Mouse (Mus musculus) midbrain, embryonic 14.5 days (tissue): ENCODE measurements around the gene Scaf1. TPM values are rescaled to one million over a fixed set of nuclear protein-coding genes. Genes with fewer than 3 reads are reported as not detected.

Experiments
- ATAC-seq: fragments of 200-750 bp; cut with Nextera tagmentation; 2 replicates; pipeline ENCODE4 v1.8.0; 2017; ENCODE audit warnings: moderate number of reproducible peaks, moderate library complexity; ENCODE audit not compliant: low FRiP score, low TSS enrichment
- DNase-seq: peaks from one replicate; pipeline ENCODE4 v3.0.0-alpha.2; 2015
- H3K27ac ChIP-seq: fragments of 300-500 bp; sonication (generic); replicated peaks from 2 replicates; pipeline ENCODE4 v1.5.1; 2014; ENCODE audit warnings: mild to moderate bottlenecking, low read depth, low read length, moderate library complexity
- H3K27me3 ChIP-seq: fragments of 300-500 bp; sonication (generic); 2 replicates; pipeline ENCODE4 v1.6.1; 2014; ENCODE audit warnings: low read length, control low read depth, mixed read lengths; ENCODE audit not compliant: control insufficient read depth, insufficient read depth
- H3K36me3 ChIP-seq: fragments of 300-500 bp; sonication (generic); 2 replicates; pipeline ENCODE4 v1.6.1; 2014; ENCODE audit warnings: low read length, control low read depth; ENCODE audit not compliant: control insufficient read depth, insufficient read depth
- H3K4me1 ChIP-seq: fragments of 300-500 bp; sonication (generic); 2 replicates; pipeline ENCODE4 v1.6.1; 2014; ENCODE audit warnings: mild to moderate bottlenecking, antibody characterized with exemption, low read length, control low read depth; ENCODE audit not compliant: control insufficient read depth, insufficient read depth
- H3K4me2 ChIP-seq: fragments of 300-500 bp; sonication (generic); 2 replicates; pipeline ENCODE4 v1.6.1; 2014; ENCODE audit warnings: mild to moderate bottlenecking, low read length, moderate library complexity
- H3K4me3 ChIP-seq: fragments of 300-500 bp; sonication (generic); replicated peaks from 2 replicates; pipeline ENCODE4 v1.5.1; 2014; ENCODE audit warnings: low read depth, low read length
- H3K9ac ChIP-seq: fragments of 300-500 bp; sonication (generic); replicated peaks from 2 replicates; pipeline ENCODE4 v1.6.1; 2014; ENCODE audit warnings: mild to moderate bottlenecking, low read length, moderate library complexity
- H3K9me3 ChIP-seq: fragments of 300-500 bp; sonication (generic); 2 replicates; pipeline ENCODE4 v1.6.1; 2016; ENCODE audit warnings: low read length, control low read depth, mixed read lengths; ENCODE audit not compliant: control insufficient read depth
- WGBS: fragments of 180-500 bp; shearing (Covaris S2); extraction: QIAGEN DNeasy Blood & Tissue Kit; methylation state at CpG from one replicate; pipeline ENCODE4 v1.1.7; 2014; 5-methylcytosine and 5-hydroxymethylcytosine counted together
- polyA plus RNA-seq: library from polyadenylated mRNA; unstranded; fragments of >200 nt; fragmentation: Nextera tagmentation; extraction: Ambion mirVana; gene quantifications from 2 replicates; pipeline ENCODE4 v1.2.1, GENCODE M21; 2014

The Scaf1 gene
- polyA plus RNA-seq, 1 experiment from 2014 or later = 60.6 TPM

DNA sequence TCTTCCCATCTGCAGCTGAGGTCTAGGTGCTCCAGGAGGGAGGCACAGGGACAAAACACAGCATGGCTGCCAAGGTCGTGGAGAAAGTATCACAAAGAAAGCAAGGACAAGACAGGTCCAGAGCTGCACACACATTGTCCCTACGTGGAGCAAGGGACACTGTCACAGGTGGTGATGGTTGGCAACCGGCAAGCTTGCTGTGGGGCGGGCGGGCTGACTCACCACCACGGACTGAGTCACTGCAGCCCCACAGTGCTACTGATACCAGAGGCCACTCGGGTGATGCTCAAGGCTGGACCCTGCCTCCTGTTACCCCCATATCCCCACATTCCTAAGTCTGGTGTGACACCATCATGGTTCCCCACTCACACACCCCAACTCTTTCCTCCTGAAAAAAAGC is 13.7 kb downstream of the Scaf1 start:
- H3K36me3 ChIP-seq = peaks cover 78% of the 10 kb centered on the region
- peaks cover 10% of the 10 kb centered on the region for H3K4me1 ChIP-seq
- no peak overlapping the region for H3K9ac ChIP-seq
- H3K4me2 ChIP-seq = no peak overlapping the region
- 91% methylated on average over 7 of the region's 7 CpGs for WGBS
- no peak overlapping the region for H3K27ac ChIP-seq
- ATAC-seq = no peak
- H3K4me3 ChIP-seq = no peak overlapping the region
- H3K9me3 ChIP-seq = no peaks in the 10 kb centered on the region
- H3K27me3 ChIP-seq = no peaks in the 10 kb centered on the region
- DNase-seq = no peak

DNA sequence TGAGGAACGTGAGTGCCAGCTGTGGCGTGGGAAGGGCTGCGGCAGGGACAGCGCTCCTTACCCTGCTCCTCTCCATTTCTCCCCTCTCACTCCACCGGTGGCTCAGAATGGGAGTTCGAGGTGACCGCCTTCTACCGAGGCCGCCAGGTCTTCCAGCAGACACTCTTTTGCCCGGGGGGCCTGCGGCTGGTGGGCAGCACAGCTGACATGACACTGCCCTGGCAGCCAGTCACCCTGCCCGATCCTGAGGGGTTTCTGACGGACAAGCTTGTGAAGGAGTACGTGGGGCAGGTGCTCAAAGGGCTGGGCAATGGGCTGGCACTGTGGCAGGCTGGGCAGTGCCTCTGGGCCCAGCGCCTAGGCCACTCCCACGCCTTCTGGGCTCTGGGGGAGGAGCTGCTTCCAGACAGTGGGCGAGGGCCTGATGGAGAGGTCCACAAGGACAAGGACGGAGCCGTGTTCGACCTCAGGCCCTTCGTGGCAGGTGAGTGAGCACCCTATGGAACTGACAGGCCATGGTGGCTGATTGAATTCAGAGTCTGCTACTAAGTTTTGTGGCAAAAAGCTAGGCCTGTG is 15.5 kb downstream of the Scaf1 start:
- H3K9ac ChIP-seq = no peak overlapping the region
- H3K36me3 ChIP-seq = peaks cover 60% of the 10 kb centered on the region
- no peak overlapping the region for H3K4me3 ChIP-seq
- H3K4me1 ChIP-seq = peaks cover 16% of the 10 kb centered on the region
- no peak overlapping the region for H3K4me2 ChIP-seq
- no peak overlapping the region for H3K27ac ChIP-seq
- ATAC-seq = no peak
- no peaks in the 10 kb centered on the region for H3K9me3 ChIP-seq
- no peaks in the 10 kb centered on the region for H3K27me3 ChIP-seq
- 84% methylated on average over 21 of the region's 21 CpGs for WGBS
- no peak for DNase-seq

DNA sequence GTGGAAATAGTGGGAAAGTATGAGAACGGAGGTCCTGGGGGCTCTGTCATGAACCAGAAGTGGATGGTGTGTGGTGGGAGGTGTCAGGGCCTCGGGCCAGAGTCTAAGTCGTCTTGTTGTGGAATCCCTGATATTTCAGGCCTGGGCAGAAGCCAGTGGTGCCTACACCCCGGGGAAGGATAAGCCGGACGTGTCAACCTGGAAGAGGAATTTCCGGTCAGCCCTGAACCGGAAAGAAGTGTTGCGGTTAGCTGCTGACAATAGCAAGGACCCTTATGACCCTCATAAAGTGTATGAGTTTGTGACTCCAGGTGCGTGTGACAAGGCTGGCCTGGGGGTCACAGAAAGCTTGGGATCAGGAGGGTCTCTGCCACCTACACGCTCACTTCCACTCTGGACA is 16.4 kb downstream of the Scaf1 start:
- no peak for ATAC-seq

DNA sequence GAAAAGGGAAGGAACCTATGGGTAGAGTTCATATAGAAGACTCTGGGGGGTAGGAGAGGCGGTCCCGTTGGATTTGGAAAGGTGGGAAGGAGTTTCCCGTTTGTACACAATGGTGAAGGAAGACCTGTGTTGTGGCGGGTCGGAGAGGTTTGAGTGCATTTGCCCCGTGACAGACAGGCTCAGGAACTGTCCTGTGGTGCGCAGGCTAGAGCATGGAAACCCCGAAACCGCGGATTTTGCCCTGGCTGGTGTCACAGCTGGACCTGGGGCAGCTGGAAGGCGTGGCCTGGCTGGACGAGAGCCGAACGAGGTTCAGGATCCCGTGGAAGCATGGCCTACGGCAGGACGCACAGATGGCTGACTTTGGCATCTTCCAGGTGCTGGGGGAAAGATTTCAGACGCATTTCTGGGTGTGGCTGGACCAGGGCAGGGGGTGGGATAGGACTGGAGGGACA is 17.6 kb downstream of the Scaf1 start, which contains the start of gene Bcl2l12:
Bcl2l12 (minus strand) TSS at position 212 of the 455 bp plus-strand sequence.
- Histone ChIP-seq H3K36me3 (peaks cover 41% of the 10 kb centered on the region), H3K9ac (peak within 1 kb of the TSS; percentile 71), H3K4me1 (peaks cover 16% of the 10 kb centered on the region), H3K4me2 (peak within 1 kb of the TSS; percentile 92), H3K27me3 (no peaks in the 10 kb centered on the region), H3K27ac (peak within 1 kb of the TSS; percentile 70), H3K9me3 (no peaks in the 10 kb centered on the region), H3K4me3 (peak within 1 kb of the TSS; percentile 61)
- ATAC-seq = no peak
- DNase-seq = peak; percentile 32
- WGBS = 4% methylated on average over 18 of the region's 18 CpGs

More for the DNA sequence above, 16.4 kb downstream of the Scaf1 start:
- H3K27ac ChIP-seq = no peak overlapping the region
- no peak overlapping the region for H3K4me3 ChIP-seq
- peaks cover 16% of the 10 kb centered on the region for H3K4me1 ChIP-seq
- H3K4me2 ChIP-seq = no peak overlapping the region
- H3K27me3 ChIP-seq = no peaks in the 10 kb centered on the region
- H3K9me3 ChIP-seq = no peaks in the 10 kb centered on the region
- H3K9ac ChIP-seq = no peak overlapping the region
- peaks cover 51% of the 10 kb centered on the region for H3K36me3 ChIP-seq
- no peak for DNase-seq
- 89% methylated on average over 11 of the region's 11 CpGs for WGBS

DNA sequence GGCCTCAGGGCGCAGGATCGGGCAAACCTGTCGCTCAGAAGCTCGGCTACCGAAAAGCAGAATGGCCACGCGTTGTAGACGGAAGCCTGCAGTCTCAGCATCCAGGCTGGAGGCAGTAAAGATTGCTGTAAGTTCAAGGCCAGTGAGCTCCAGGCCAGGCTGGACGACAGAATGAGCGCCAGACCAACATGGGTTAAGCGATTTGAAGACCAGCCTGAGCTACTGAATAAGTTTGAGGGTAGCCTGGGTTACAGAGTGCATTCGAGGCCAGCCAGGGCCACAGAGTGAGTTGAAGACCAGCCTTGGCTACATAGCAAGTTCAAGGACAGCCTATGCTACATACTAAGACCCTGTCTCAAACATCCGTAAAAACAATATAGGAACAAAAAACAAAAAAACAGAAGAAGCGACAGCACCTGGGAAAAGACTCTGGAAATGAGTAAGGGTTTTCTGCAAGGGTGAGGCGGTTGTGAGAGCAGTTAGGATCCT is 18.2 kb downstream of the Scaf1 start:
- H3K4me3 ChIP-seq = peak overlapping the region; percentile 61
- H3K27ac ChIP-seq = peak overlapping the region; percentile 70
- peak; percentile 15; the same call in 1 of the 2 replicates for ATAC-seq
- peaks cover 16% of the 10 kb centered on the region for H3K4me1 ChIP-seq
- 4% methylated on average over 15 of the region's 15 CpGs for WGBS
- DNase-seq = no peak
- peak overlapping the region; percentile 92 for H3K4me2 ChIP-seq
- H3K27me3 ChIP-seq = no peaks in the 10 kb centered on the region
- H3K9me3 ChIP-seq = no peaks in the 10 kb centered on the region
- H3K36me3 ChIP-seq = peaks cover 35% of the 10 kb centered on the region
- peak overlapping the region; percentile 71 for H3K9ac ChIP-seq

DNA sequence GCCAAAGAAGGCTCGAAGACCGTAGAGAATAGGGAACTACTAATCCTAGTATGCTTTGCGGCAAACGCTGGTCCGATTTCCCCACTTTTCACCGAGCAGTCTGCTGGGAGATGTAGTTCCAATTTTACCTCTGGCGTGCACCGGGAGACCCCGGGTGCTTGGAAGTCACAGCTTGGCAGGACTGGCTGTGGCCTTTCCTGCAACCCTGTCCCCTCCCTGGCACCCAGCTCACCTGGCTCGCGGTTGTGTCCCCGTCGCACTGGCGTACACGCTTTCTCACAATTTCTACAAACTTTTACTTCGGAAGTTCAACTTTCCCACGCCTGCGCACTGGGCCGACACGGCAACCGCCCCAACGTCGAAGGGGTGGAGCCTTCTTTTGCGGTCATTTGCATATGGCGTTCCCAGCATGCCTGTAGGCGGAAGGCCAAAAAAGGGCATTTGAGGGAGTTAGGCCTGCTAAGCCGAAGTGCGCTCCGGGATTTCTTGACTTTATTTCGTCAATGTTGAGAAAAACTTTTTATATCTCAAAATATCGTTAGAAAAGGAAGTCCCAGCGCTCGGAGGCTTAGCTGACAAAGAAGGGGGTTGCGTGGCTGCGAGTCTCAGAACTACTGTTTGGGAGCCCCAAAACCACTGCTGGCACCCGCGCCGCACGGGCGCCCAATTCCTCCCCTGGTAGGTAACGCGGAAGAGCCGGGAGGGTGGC is 18.8 kb downstream of the Scaf1 start, which contains the start of gene Irf3:
Irf3 (plus strand) TSS at position 418 of the 709 bp plus-strand sequence.
- no peaks in the 10 kb centered on the region for H3K27me3 ChIP-seq
- H3K9me3 ChIP-seq = no peaks in the 10 kb centered on the region
- under 1% methylated on average over 43 of the region's 43 CpGs for WGBS
- H3K4me3 ChIP-seq = peak within 1 kb of the TSS; percentile 61
- H3K36me3 ChIP-seq = peaks cover 29% of the 10 kb centered on the region
- peaks cover 16% of the 10 kb centered on the region for H3K4me1 ChIP-seq
- peak within 1 kb of the TSS; percentile 92 for H3K4me2 ChIP-seq
- peak within 1 kb of the TSS; percentile 71 for H3K9ac ChIP-seq
- H3K27ac ChIP-seq = peak within 1 kb of the TSS; percentile 70
- peak; percentile 92 for ATAC-seq
- peak; percentile 98 for DNase-seq

DNA sequence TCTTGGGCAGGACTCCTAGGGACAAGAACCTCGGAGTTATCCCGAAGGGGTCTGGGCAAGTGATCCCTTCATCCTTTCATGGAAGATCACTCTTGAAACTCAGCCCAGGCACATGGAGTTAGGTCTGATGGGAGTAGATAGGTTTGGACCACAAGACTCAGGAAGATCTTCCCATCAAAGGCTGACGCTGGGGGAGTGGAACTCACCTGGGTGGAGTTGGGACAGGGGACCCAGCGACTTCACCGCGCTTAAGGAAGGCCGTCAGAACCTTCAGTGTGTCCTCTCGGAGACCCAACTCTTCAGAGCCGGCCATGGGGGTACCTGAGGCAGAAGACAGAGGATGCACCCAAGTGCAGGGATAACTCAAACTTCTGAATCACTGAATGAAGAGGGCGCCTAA is 19.5 kb downstream of the Scaf1 start:
- DNase-seq (no peak), ATAC-seq (no peak)
- H3K27me3 ChIP-seq = no peaks in the 10 kb centered on the region
- 16% methylated on average over 10 of the region's 10 CpGs for WGBS
- peak overlapping the region; percentile 92 for H3K4me2 ChIP-seq
- H3K9me3 ChIP-seq = no peaks in the 10 kb centered on the region
- peak overlapping the region; percentile 36; the same call in 1 of the 2 replicates for H3K9ac ChIP-seq
- no peak overlapping the region for H3K27ac ChIP-seq
- H3K4me3 ChIP-seq = peak overlapping the region; percentile 61
- peaks cover 28% of the 10 kb centered on the region for H3K36me3 ChIP-seq
- H3K4me1 ChIP-seq = peaks cover 16% of the 10 kb centered on the region

DNA sequence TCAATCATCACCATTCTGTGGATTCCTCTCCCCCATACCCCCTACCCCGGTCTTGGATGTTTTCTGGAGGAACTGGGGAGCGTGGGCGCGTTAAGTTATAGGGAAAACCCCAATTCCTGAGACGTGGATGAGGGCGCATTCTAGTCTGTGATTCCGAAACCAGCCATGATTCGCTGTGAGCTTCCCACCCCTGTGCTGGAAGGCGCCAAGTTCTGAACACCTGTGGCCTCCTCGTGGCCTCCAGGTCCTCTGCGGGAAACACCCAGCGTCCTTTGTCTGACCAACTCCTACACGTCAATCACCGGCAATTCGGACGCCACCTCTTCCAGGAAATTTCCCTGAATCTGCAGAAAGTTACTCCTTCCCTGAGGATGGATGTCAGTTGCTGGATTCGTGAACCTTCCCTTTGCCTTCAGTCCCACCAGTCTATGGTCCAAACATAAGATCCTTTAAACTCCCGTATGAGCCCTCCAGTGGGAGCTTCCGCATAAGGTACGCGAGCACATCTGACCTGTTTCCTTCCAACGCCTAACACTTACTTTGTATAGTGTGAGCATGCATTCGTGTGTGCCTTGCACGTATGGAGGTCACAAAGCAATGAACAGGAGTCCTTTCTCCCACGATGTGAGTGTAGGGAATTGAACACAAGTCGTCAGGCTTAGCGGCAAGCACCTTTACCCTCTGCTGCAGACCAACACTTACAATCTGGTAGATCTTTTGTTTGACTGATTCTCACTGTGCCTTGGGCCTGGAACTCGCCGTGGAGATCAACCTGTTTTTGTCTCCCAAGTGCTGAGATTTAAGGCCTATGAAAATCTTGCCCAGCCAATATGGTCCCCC is 29.1 kb downstream of the Scaf1 start:
- Histone ChIP-seq H3K4me2 (peak overlapping the region; percentile 73), H3K9ac (peak overlapping the region; percentile 76), H3K27me3 (no peaks in the 10 kb centered on the region), H3K4me3 (peak overlapping the region; percentile 51), H3K36me3 (peaks cover 22% of the 10 kb centered on the region), H3K9me3 (no peaks in the 10 kb centered on the region), H3K4me1 (peaks cover 31% of the 10 kb centered on the region), H3K27ac (peak overlapping the region; percentile 92)
- DNase-seq (no peak), ATAC-seq (peak; percentile 25)
- WGBS = under 1% methylated on average over 29 of the region's 29 CpGs
